Mouse (Mus musculus) limb, embryonic 13.5 days (tissue): ENCODE measurements around the gene Slc16a3. TPM values are rescaled to one million over a fixed set of nuclear protein-coding genes. Genes with fewer than 3 reads are reported as not detected.

Experiments
- ATAC-seq: fragments of 200-750 bp; cut with Nextera tagmentation; 2 replicates; pipeline ENCODE4 v1.8.0; 2017; ENCODE audit warnings: low read depth, moderate number of reproducible peaks, moderate TSS enrichment; ENCODE audit not compliant: low FRiP score
- H3K27ac ChIP-seq: fragments of 300-500 bp; sonication (generic); 2 replicates; pipeline ENCODE4 v1.5.1; 2015; ENCODE audit warnings: inconsistent platforms, mild to moderate bottlenecking, moderate library complexity
- H3K27me3 ChIP-seq: fragments of 300-500 bp; sonication (generic); 2 replicates; pipeline ENCODE4 v1.6.1; 2015; ENCODE audit warnings: mild to moderate bottlenecking, inconsistent platforms
- H3K36me3 ChIP-seq: fragments of 300-500 bp; sonication (generic); 2 replicates; pipeline ENCODE4 v1.6.1; 2015; ENCODE audit warnings: inconsistent platforms, mild to moderate bottlenecking, moderate library complexity
- H3K4me1 ChIP-seq: fragments of 300-500 bp; sonication (generic); 2 replicates; pipeline ENCODE4 v1.6.1; 2015; ENCODE audit warnings: inconsistent platforms
- H3K4me2 ChIP-seq: fragments of 300-500 bp; sonication (generic); replicated peaks from 2 replicates; pipeline ENCODE4 v1.6.1; 2015; ENCODE audit warnings: inconsistent platforms, mild to moderate bottlenecking, moderate library complexity
- H3K4me3 ChIP-seq: fragments of 300-500 bp; sonication (generic); 2 replicates; pipeline ENCODE4 v1.5.1; 2015; ENCODE audit warnings: moderate library complexity, mild to moderate bottlenecking, inconsistent platforms
- H3K9ac ChIP-seq: fragments of 300-500 bp; sonication (generic); 2 replicates; pipeline ENCODE4 v1.6.1; 2015; ENCODE audit warnings: mild to moderate bottlenecking, inconsistent platforms
- H3K9me3 ChIP-seq: fragments of 300-500 bp; sonication (generic); 2 replicates; pipeline ENCODE4 v1.6.1; 2016; ENCODE audit warnings: inconsistent platforms
- WGBS: fragments of 180-500 bp; shearing (Covaris S2); methylation state at CpG from one replicate; pipeline ENCODE4 v1.1.7; 2015; 5-methylcytosine and 5-hydroxymethylcytosine counted together
- polyA plus RNA-seq: library from polyadenylated mRNA; unstranded; fragments of >200 nt; fragmentation: Nextera tagmentation; extraction: Ambion mirVana; gene quantifications from 2 replicates; pipeline ENCODE4 v1.2.1, GENCODE M21; 2015

Gene Slc16a3
- polyA plus RNA-seq, 1 experiment from 2014 or later, result 94.1 TPM

DNA sequence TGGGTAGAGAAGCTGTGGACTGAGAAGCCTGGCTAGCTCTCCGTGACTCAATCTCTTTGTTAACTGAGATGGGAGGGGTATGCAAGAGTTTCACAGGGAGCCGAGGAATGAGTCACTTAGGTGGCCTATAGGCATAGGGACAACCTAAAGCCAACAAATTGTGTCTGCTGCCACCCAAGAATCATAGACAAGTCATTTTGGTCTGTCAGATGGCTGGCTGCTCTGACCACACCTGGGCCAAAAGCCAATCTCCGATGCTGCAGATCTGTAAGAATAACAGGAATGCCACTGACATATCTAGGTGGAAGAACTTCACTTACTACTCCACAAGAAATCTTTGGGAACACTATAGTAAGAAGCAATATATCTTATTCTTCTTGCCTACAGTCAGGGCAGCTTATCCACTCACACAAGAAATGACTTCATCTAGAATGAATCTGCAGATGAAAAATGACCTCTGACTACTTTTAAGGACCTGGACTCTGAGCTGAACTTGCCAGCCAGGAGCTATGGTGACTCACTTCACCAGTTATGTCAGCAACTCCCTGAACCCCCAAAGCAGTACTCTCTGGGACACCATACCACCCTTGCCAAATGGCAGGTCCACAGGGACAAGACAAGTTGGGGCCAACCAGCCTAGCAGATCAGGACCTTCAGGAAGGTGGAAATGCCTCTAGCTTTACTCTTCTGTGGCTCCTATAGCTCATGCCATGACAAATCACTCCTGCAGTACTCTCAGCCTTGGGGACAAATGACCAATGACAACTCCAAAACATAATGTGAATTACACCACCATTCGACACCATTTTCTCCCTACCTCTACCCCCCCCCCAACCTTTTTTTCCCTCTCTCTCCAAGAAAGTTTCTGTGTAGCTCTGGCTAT is 36.4 kb downstream of the Slc16a3 start:
- ATAC-seq, result no peak
- H3K27ac ChIP-seq, result no peak overlapping the region

DNA sequence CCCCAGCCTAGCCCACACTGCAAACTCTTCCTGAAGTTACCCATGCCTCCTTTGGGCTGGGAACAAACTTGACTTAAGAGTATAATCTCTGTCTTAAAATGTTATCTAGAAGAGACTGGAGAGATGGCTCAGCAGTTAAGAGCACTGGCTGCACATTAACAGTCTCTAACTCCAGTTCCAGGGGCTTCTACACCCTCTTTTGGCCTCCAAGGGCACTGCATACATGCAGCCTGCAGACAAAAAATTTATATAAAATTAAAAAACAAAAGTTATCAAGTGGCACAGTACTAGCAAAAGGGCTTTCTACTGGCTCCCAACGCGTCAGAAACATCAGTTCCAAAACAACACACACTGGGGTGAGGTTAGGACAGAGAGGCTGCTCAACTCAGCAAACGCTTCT is 39.3 kb downstream of the Slc16a3 start:
- Histone ChIP-seq H3K9me3 (no peaks in the 10 kb centered on the region), H3K9ac (no peak overlapping the region), H3K27ac (no peak overlapping the region), H3K36me3 (peaks cover 42% of the 10 kb centered on the region), H3K27me3 (no peaks in the 10 kb centered on the region), H3K4me3 (no peak overlapping the region), H3K4me2 (no peak overlapping the region), H3K4me1 (peaks cover 40% of the 10 kb centered on the region)
- 90% methylated on average over 3 of the region's 3 CpGs for WGBS
- ATAC-seq, result no peak

More for the DNA sequence above, 36.4 kb downstream of the Slc16a3 start:
- Histone ChIP-seq H3K36me3 (peaks cover 69% of the 10 kb centered on the region), H3K9me3 (no peaks in the 10 kb centered on the region), H3K4me2 (no peak overlapping the region), H3K9ac (no peak overlapping the region), H3K4me3 (no peak overlapping the region), H3K27me3 (no peaks in the 10 kb centered on the region), H3K4me1 (peaks cover 28% of the 10 kb centered on the region)
- WGBS, result 86% methylated on average over 4 of the region's 4 CpGs

DNA sequence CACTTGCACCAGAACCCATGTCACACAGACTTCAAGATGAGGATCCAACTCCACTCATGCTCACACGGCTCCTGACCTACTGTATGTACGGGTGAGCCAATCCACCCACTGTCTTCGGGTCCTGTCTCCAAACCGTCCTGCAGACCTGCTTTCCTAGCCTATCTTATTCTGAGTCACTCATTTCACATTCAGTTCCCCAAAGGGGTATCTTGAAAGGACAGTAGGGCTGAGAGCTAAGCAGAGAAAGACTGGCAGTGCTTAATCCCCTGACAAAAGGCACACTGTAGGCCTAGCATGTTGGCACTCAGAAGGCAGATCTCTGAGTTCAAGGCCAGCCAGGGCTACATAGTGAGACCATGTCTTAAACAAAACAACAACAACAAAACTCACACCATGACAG is 40.1 kb downstream of the Slc16a3 start:
- no peak for ATAC-seq
- WGBS, result 84% methylated on average over 4 of the region's 4 CpGs

DNA sequence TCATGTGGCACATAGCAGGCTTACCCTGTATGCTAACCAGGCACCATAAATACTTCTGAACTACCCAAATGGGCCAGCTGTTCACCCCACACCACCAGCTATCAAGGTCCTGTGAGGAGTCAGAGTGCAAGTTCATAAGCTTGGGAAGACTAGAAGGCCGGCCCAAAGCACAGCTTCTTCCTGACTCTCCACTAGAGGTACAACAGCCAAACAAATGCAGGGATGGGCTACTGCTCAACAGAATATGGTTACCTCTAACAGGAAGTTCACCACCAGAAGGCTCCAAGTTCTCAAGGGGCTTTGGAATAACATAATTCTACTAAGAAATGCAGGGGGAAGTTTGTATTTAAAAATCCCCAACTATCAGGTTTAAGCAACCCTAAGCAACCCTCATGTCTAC is 41.2 kb downstream of the Slc16a3 start:
- H3K9me3 ChIP-seq, result no peaks in the 10 kb centered on the region
- peaks cover 23% of the 10 kb centered on the region for H3K36me3 ChIP-seq
- H3K4me1 ChIP-seq, result peaks cover 44% of the 10 kb centered on the region
- H3K9ac ChIP-seq, result peak overlapping the region; percentile 100
- WGBS, result 24% methylated on average over 1 of the region's 1 CpGs
- peak overlapping the region; percentile 83 for H3K4me2 ChIP-seq
- no peak overlapping the region for H3K27ac ChIP-seq
- peak overlapping the region; percentile 97 for H3K4me3 ChIP-seq
- no peaks in the 10 kb centered on the region for H3K27me3 ChIP-seq
- no peak for ATAC-seq

More for the DNA sequence above, 40.1 kb downstream of the Slc16a3 start:
- Histone ChIP-seq H3K4me1 (peaks cover 44% of the 10 kb centered on the region), H3K9me3 (no peaks in the 10 kb centered on the region), H3K9ac (peak overlapping the region; percentile 100), H3K36me3 (peaks cover 34% of the 10 kb centered on the region), H3K4me3 (peak overlapping the region; percentile 97; the same call in 1 of the 2 replicates), H3K27me3 (no peaks in the 10 kb centered on the region), H3K27ac (no peak overlapping the region), H3K4me2 (peak overlapping the region; percentile 83)

DNA sequence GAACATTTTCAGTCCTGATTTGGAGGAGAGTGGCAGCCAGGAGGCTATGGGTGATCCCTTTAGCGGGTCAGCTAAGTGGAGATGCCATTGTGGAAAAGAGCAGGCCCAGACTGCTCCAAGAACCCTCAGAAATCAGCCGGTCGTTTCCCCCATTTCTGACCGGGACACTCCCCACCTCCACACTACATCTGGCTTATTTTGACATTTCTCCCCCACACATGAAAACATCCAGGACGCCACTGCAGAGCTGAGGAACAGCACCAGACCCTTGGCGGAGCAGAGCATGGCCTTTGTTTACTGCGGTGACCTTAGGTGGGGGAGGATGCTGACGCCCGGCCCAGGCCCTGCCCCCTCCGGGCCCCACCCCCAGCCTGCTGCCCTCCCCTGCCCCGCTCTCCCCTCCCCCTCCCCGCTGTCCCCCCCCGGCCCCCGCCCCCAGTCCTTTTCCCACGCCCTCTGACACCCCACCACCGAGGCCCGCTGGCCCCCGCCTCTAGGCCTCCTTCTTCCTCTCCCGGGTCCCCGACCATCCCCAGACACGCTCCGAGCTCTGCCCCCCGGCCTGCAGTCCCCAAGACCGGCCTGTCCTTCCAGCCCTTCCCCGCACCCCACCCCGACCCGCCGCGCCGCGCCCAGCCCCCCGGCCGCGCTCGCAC is 42.0 kb downstream of the Slc16a3 start:
- peak; percentile 29; the same call in 1 of the 2 replicates for ATAC-seq
- Histone ChIP-seq H3K4me2 (peak overlapping the region; percentile 83), H3K9me3 (no peaks in the 10 kb centered on the region), H3K9ac (peak overlapping the region; percentile 100), H3K27me3 (no peaks in the 10 kb centered on the region), H3K36me3 (peaks cover 17% of the 10 kb centered on the region), H3K4me1 (peaks cover 44% of the 10 kb centered on the region), H3K27ac (peak overlapping the region; percentile 97), H3K4me3 (peak overlapping the region; percentile 97)
- 1% methylated on average over 33 of the region's 35 CpGs for WGBS

DNA sequence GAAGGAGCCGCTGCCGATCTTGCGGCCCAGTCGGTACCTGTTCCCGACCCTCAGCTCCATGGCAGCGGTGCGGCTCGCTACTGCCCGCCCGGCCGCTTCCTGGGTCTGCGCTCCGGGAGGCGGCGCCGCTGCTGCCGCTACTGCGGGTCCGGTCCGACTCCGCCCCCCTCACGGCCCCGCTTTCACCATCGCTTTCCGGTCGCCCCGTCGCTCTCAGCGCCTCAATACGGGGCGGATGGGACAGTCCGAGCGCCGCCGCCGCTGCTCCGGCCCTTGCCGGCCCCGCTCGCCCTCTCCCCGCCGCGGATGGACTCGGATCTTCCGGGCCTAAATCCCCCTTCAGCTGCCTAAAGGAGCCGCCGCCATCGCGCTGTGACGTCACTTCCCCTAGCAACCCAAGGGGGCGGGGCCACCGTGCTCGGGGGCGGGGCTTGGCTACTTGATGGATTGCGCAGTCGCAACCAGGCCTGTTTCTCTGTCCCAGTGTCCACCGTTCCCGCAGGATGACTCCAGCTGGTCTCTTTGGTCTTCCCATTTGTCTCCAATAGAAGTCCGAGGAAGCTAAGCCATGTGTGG is 42.8 kb downstream of the Slc16a3 start, which contains the start of gene Csnk1d:
Csnk1d (minus strand) TSS at position 380 of the 576 bp plus-strand sequence.
- Histone ChIP-seq H3K27me3 (no peaks in the 10 kb centered on the region), H3K27ac (peak within 1 kb of the TSS; percentile 97), H3K9ac (peak within 1 kb of the TSS; percentile 100), H3K9me3 (no peaks in the 10 kb centered on the region), H3K4me1 (peaks cover 44% of the 10 kb centered on the region), H3K4me2 (peak within 1 kb of the TSS; percentile 83), H3K4me3 (peak within 1 kb of the TSS; percentile 97), H3K36me3 (peaks cover 9% of the 10 kb centered on the region)
- peak; percentile 93 for ATAC-seq
- WGBS, result under 1% methylated on average over 59 of the region's 59 CpGs

DNA sequence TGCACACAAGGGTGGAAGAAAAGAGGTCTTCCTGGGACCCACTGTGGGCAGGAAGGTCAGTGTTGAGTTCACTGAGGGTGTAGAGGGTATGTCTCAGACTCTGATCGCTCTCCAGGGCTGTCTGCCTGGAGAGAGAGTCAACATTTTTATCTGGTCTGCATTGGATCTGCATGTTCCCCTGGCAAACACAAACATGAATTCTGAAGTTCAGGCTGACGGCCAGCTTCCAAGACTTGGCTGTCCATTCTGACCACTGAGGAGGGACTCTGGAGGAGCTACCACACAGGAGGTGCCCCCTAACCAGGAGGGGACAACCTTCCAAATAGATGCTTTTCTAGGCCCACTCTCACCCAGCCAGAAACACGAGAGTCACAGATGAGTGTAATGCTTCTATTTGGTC is 43.5 kb downstream of the Slc16a3 start:
- H3K27ac ChIP-seq, result no peak overlapping the region

DNA sequence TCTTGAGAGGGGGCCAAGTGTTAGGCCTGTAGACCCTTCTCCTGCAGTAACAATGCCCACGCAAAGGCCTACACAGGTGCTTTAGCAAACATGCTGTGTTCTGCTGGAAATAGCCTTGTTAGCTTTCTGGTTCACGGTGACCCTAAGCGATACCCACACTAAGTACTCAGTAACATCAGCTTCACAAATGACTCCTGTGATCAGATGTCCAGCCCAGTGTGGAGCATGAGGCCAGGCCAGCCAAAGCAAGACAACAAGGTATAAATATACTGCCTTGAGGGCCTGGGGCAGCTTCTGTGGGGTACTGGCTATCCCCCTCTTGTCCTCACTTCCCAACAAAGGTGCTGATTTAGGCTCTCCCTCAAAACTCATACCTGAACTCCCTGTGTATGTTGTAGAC is 44.8 kb downstream of the Slc16a3 start:
- no peak for ATAC-seq
- H3K9ac ChIP-seq, result no peak overlapping the region
- H3K27me3 ChIP-seq, result no peaks in the 10 kb centered on the region
- no peak overlapping the region for H3K4me3 ChIP-seq
- H3K4me2 ChIP-seq, result no peak overlapping the region
- H3K27ac ChIP-seq, result no peak overlapping the region
- 97% methylated on average over 3 of the region's 3 CpGs for WGBS
- no peaks in the 10 kb centered on the region for H3K9me3 ChIP-seq
- peaks cover 35% of the 10 kb centered on the region for H3K4me1 ChIP-seq
- H3K36me3 ChIP-seq, result peaks cover 5% of the 10 kb centered on the region; the same call in 1 of the 2 replicates

More for the DNA sequence above, 43.5 kb downstream of the Slc16a3 start:
- H3K4me1 ChIP-seq, result peaks cover 44% of the 10 kb centered on the region
- peak overlapping the region; percentile 100 for H3K9ac ChIP-seq
- H3K36me3 ChIP-seq, result peaks cover 5% of the 10 kb centered on the region; the same call in 1 of the 2 replicates
- WGBS, result 73% methylated on average over 3 of the region's 3 CpGs
- H3K27me3 ChIP-seq, result no peaks in the 10 kb centered on the region
- ATAC-seq, result no peak
- no peaks in the 10 kb centered on the region for H3K9me3 ChIP-seq
- peak overlapping the region; percentile 97 for H3K4me3 ChIP-seq
- peak overlapping the region; percentile 83 for H3K4me2 ChIP-seq

DNA sequence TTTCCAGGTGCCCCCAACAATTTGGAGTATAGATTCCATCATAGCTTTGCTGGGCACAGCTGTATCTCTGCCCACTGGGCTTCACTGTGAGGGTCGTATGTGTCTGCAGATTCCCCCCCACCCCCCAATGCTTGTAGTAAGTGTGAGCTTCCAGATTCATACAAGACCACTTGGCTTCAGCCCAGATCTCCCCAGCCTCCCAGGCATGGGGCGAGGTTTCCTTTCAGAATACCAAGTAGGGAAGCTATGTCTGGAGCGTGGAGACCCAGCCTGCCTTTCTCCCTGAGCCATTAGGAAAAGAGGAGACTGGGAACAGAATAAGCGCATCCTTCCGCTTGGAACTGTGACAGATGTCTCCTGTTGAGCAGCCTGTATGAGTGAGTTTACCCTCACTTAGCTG is 45.3 kb downstream of the Slc16a3 start:
- no peaks in the 10 kb centered on the region for H3K27me3 ChIP-seq
- no peak overlapping the region; the same call in 1 of the 2 replicates for H3K9ac ChIP-seq
- no peak for ATAC-seq
- no peak overlapping the region for H3K4me2 ChIP-seq
- H3K9me3 ChIP-seq, result no peaks in the 10 kb centered on the region
- H3K27ac ChIP-seq, result no peak overlapping the region
- H3K4me3 ChIP-seq, result no peak overlapping the region
- peaks cover 30% of the 10 kb centered on the region for H3K4me1 ChIP-seq
- H3K36me3 ChIP-seq, result peaks cover 10% of the 10 kb centered on the region; the same call in 1 of the 2 replicates
- 93% methylated on average over 5 of the region's 5 CpGs for WGBS

DNA sequence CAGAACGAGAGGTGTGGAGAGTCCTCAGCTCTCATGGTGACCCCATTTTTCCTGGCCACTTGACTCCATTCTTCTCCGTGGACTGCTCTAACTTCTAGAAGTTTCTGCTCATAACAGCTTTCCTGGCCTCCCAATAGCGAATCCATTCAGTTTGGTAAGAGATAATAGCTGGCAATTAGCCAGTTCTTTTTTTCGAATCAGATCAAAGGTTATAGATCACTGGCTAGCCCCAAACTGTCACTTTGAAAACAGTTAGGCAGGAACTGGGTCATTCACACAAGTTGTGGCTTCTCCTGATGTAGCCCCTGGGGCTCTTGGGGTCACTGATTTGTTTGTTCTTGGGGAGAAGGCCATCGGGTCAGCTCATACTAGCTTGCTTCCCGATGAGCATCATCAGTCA is 46.5 kb downstream of the Slc16a3 start:
- WGBS, result 85% methylated on average over 6 of the region's 6 CpGs
- no peak for ATAC-seq
- H3K27ac ChIP-seq, result no peak overlapping the region

DNA sequence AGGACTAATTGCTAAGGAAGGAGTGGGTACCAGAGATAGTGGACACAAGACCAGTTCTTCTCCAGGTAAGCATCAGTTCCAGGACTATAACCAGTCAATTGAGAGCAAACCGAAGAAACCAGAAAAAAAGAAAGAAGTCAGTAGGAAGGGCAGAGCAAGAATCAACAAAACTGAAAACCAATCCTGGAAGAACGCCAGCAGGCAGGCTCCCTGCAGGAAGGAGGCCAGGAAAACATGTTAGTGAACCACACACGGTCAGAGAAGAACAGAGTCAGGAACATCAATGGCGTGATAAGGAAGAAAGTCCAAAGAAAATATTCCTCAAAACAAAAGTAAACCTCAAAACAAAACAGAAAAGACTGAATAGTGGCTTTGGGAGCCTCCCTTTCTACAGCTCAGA is 53.7 kb downstream of the Slc16a3 start:
- Histone ChIP-seq H3K27me3 (no peaks in the 10 kb centered on the region), H3K4me2 (no peak overlapping the region), H3K4me1 (peaks cover 13% of the 10 kb centered on the region; the same call in 1 of the 2 replicates), H3K9me3 (no peaks in the 10 kb centered on the region), H3K36me3 (peaks cover 12% of the 10 kb centered on the region), H3K9ac (no peak overlapping the region), H3K27ac (no peak overlapping the region), H3K4me3 (no peak overlapping the region)
- 58% methylated on average over 4 of the region's 4 CpGs for WGBS
- ATAC-seq, result no peak

More for the DNA sequence above, 46.5 kb downstream of the Slc16a3 start:
- Histone ChIP-seq H3K4me3 (no peak overlapping the region), H3K9ac (no peak overlapping the region), H3K4me2 (no peak overlapping the region), H3K4me1 (peaks cover 19% of the 10 kb centered on the region), H3K27me3 (no peaks in the 10 kb centered on the region), H3K9me3 (no peaks in the 10 kb centered on the region), H3K36me3 (peaks cover 16% of the 10 kb centered on the region)

DNA sequence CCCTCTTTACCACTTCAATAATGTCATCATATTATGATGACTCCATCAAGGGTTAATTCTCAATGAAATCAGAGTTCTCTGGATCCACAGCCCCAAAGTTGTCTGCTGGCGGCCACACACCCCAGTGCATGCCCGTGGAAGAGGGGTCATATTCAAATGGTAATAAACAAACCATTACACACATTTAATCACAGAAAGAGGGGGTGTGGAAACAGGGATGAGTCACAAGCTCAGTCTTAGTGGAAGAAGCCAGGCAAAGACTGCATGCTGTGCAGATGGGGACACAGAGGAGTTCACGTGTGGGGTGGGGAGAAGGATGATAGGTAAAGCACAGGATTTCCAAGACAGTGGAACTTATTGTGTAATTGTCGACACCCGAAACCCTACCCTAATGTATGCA is 56.0 kb downstream of the Slc16a3 start:
- 68% methylated on average over 5 of the region's 5 CpGs for WGBS
- H3K27me3 ChIP-seq, result no peaks in the 10 kb centered on the region
- peaks cover under 1% of the 10 kb centered on the region for H3K36me3 ChIP-seq
- ATAC-seq, result no peak
- no peak overlapping the region for H3K4me2 ChIP-seq
- no peaks in the 10 kb centered on the region for H3K9me3 ChIP-seq
- H3K4me3 ChIP-seq, result no peak overlapping the region
- H3K4me1 ChIP-seq, result peaks cover 17% of the 10 kb centered on the region; the same call in 1 of the 2 replicates
- H3K27ac ChIP-seq, result no peak overlapping the region
- H3K9ac ChIP-seq, result no peak overlapping the region
